Mouse (Mus musculus) forebrain, embryonic 13.5 days (tissue): ENCODE measurements around the gene Krt18. TPM values are rescaled to one million over a fixed set of nuclear protein-coding genes. Genes with fewer than 3 reads are reported as not detected.
"Not testable (repeated sequence)": the region's sequence is repeated elsewhere in the genome, so short reads cannot be mapped to it uniquely, and the experiment has no call there.

Experiments used
- ATAC-seq: fragments of 200-750 bp; cut with Nextera tagmentation; 2 replicates; pipeline ENCODE4 v1.8.0; 2017
- H3K27ac ChIP-seq: fragments of 300-500 bp; sonication (generic); 2 replicates; pipeline ENCODE4 v1.5.1; 2015; ENCODE audit warnings: inconsistent platforms, mild to moderate bottlenecking, moderate library complexity
- H3K27me3 ChIP-seq: fragments of 300-500 bp; sonication (generic); 2 replicates; pipeline ENCODE4 v1.6.1; 2015; ENCODE audit warnings: mild to moderate bottlenecking, inconsistent platforms
- H3K36me3 ChIP-seq: fragments of 300-500 bp; sonication (generic); 2 replicates; pipeline ENCODE4 v1.6.1; 2015; ENCODE audit warnings: mild to moderate bottlenecking, inconsistent platforms; ENCODE audit not compliant: poor library complexity, severe bottlenecking
- H3K4me1 ChIP-seq: fragments of 300-500 bp; sonication (generic); 2 replicates; pipeline ENCODE4 v1.6.1; 2015; ENCODE audit warnings: inconsistent platforms
- H3K4me2 ChIP-seq: fragments of 300-500 bp; sonication (generic); 2 replicates; pipeline ENCODE4 v1.6.1; 2015; ENCODE audit warnings: inconsistent platforms, mild to moderate bottlenecking, moderate library complexity
- H3K4me3 ChIP-seq: fragments of 300-500 bp; sonication (generic); 2 replicates; pipeline ENCODE4 v1.5.1; 2015; ENCODE audit warnings: mild to moderate bottlenecking, inconsistent platforms
- H3K9ac ChIP-seq: fragments of 300-500 bp; sonication (generic); 2 replicates; pipeline ENCODE4 v1.6.1; 2015; ENCODE audit warnings: mild to moderate bottlenecking, inconsistent platforms
- H3K9me3 ChIP-seq: fragments of 300-500 bp; sonication (generic); replicated peaks from 2 replicates; pipeline ENCODE4 v1.6.1; 2016; ENCODE audit warnings: inconsistent platforms
- WGBS: fragments of 180-500 bp; shearing (Covaris S2); methylation state at CpG from one replicate; pipeline ENCODE4 v1.1.7; 2015; 5-methylcytosine and 5-hydroxymethylcytosine counted together
- polyA plus RNA-seq: library from polyadenylated mRNA; unstranded; fragments of >200 nt; fragmentation: Nextera tagmentation; extraction: Ambion mirVana; gene quantifications from 2 replicates; pipeline ENCODE4 v1.2.1, GENCODE M21; 2015

Gene Krt18
- 2.4 and 6.3 TPM in 2 replicates for polyA plus RNA-seq

- Histone ChIP-seq H3K9me3 (no peaks in the 10 kb centered on the region), H3K4me2 (peak within 1 kb of the TSS; percentile 46), H3K36me3 (no peaks in the 10 kb centered on the region), H3K27ac (no peak within 1 kb of the TSS), H3K9ac (peak within 1 kb of the TSS; percentile 53), H3K27me3 (peaks cover 57% of the 10 kb centered on the region), H3K4me3 (peak within 1 kb of the TSS; percentile 16; the same call in 1 of the 2 replicates), H3K4me1 (peaks cover 18% of the 10 kb centered on the region)
- WGBS: 3% methylated on average over 28 of the region's 28 CpGs
- no peak for ATAC-seq
Observed at GRCm38 (mm10) chr15:102028040-102028439, at the start of gene Krt18. Gene Krt18, plus strand, starts transcription at chr15:102028180.

DNA sequence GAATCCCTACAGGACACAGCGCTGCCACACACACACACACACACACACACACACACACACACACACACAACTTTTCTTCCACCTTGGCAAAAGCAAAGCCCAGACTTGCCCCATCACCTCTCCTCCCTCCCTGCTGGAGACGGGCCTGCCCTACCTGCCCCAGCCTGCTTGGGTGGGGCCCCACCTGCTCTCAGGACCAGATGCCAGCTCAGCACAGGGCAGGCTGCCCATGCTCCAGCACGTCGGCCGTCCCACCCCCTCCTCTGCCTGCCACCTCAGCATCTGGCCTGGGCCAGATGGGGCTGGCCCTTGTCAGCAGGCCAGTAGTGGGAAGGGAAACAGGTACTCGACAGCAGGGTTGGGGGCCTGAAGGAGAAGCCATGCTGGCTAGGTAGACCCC, 47.1 kb upstream of the Krt18 start:
- no peak overlapping the region for H3K27ac ChIP-seq
- no peaks in the 10 kb centered on the region for H3K27me3 ChIP-seq
- no peaks in the 10 kb centered on the region for H3K36me3 ChIP-seq
- 73% methylated on average over 6 of the region's 6 CpGs for WGBS
- peaks cover 17% of the 10 kb centered on the region for H3K4me1 ChIP-seq
- H3K9ac ChIP-seq: no peak overlapping the region
- no peaks in the 10 kb centered on the region for H3K9me3 ChIP-seq
- no peak for ATAC-seq
- H3K4me3 ChIP-seq: no peak overlapping the region
- H3K4me2 ChIP-seq: no peak overlapping the region

GRCm38 (mm10) chr15:101983315-101983948, 44.5 kb upstream of the Krt18 start:
- H3K9ac ChIP-seq: no peak overlapping the region
- H3K4me3 ChIP-seq: 0 out of 2 replicates have a peak overlapping the region, but pooled peaks have one; percentile 22

GRCm38 (mm10) chr15:101983949-101984601, 43.9 kb upstream of the Krt18 start:
- H3K27me3 ChIP-seq: 0 out of 2 replicates have a peak, but pooled peaks cover 2% of the 10 kb centered on the region
- peak; percentile 97 for ATAC-seq
- no peaks in the 10 kb centered on the region for H3K36me3 ChIP-seq
- H3K9me3 ChIP-seq: no peaks in the 10 kb centered on the region
- H3K9ac ChIP-seq: 0 out of 2 replicates have a peak overlapping the region, but pooled peaks have one; percentile 50
- H3K27ac ChIP-seq: peak overlapping the region; percentile 55
- WGBS: under 1% methylated on average over 15 of the region's 15 CpGs
- peak overlapping the region; percentile 54 for H3K4me2 ChIP-seq
- 0 out of 2 replicates have a peak, but pooled peaks cover 4% of the 10 kb centered on the region for H3K4me1 ChIP-seq
- peak overlapping the region; percentile 22 for H3K4me3 ChIP-seq

More at GRCm38 (mm10) chr15:101983315-101983948, 44.5 kb upstream of the Krt18 start:
- ATAC-seq: no peak
- peak overlapping the region; percentile 54 for H3K4me2 ChIP-seq
- no peaks in the 10 kb centered on the region for H3K9me3 ChIP-seq
- H3K36me3 ChIP-seq: no peaks in the 10 kb centered on the region
- H3K4me1 ChIP-seq: 0 out of 2 replicates have a peak, but pooled peaks cover 4% of the 10 kb centered on the region
- H3K27me3 ChIP-seq: no peaks in the 10 kb centered on the region
- 83% methylated on average over 13 of the region's 13 CpGs for WGBS
- H3K27ac ChIP-seq: peak overlapping the region; percentile 55

DNA sequence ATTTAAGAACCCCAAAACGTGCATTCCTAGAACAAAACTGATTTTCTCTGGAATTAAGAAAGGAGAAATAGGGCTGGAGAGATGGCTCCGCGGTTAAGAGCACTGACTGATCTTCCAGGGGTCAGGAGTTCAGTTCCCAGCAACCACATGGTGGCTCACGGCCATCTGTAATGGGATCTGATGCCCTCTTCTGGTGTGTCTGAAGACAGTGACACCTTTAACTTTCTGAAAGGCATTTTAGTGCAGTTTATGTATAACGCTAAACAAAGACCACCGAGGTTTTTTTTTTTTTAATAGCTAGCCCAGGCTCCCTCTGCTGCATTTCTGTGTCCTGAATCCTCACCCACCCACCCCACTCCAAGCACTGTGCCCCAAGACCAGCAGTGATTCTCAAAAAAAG, 43.2 kb upstream of the Krt18 start:
- H3K4me3 ChIP-seq: no peak overlapping the region
- WGBS: 19% methylated on average over 6 of the region's 6 CpGs
- H3K27ac ChIP-seq: no peak overlapping the region
- no peaks in the 10 kb centered on the region for H3K9me3 ChIP-seq
- 0 out of 2 replicates have a peak, but pooled peaks cover 4% of the 10 kb centered on the region for H3K4me1 ChIP-seq
- H3K27me3 ChIP-seq: 0 out of 2 replicates have a peak, but pooled peaks cover 2% of the 10 kb centered on the region
- H3K36me3 ChIP-seq: no peaks in the 10 kb centered on the region
- ATAC-seq: no peak
- H3K9ac ChIP-seq: peak overlapping the region; percentile 50; the same call in 1 of the 2 replicates
- H3K4me2 ChIP-seq: no peak overlapping the region

GRCm38 (mm10) chr15:101988119-101988518, 39.9 kb upstream of the Krt18 start:
- peak; percentile 50 for ATAC-seq
- H3K9ac ChIP-seq: no peak overlapping the region
- H3K36me3 ChIP-seq: no peaks in the 10 kb centered on the region
- no peak overlapping the region for H3K4me3 ChIP-seq
- H3K9me3 ChIP-seq: no peaks in the 10 kb centered on the region
- no peak overlapping the region for H3K27ac ChIP-seq
- 1% methylated on average over 10 of the region's 10 CpGs for WGBS
- peaks cover 7% of the 10 kb centered on the region; the same call in 1 of the 2 replicates for H3K27me3 ChIP-seq
- 0 out of 2 replicates have a peak, but pooled peaks cover 4% of the 10 kb centered on the region for H3K4me1 ChIP-seq
- no peak overlapping the region for H3K4me2 ChIP-seq

DNA sequence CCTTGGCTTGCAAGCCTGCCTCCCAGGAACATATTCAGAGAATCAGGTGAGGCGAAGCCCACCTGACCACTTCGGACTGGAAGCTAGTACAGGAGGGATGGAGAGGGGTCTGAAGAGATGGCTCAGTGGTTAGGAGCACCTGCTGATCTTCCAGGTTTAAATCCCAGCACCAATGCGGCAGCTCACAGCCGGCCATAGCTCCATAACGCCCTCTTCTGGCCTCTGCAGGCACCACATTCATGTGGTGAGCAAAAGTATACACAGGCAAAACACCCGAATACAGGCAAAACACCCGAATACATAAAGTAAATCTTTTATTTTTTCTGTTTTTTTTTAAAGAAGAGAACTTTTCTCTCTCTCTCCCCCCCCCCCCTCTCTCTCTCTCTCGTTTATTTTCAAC, 39.3 kb upstream of the Krt18 start:
- Histone ChIP-seq H3K4me3 (no peak overlapping the region), H3K27me3 (peaks cover 8% of the 10 kb centered on the region; the same call in 1 of the 2 replicates), H3K9me3 (no peaks in the 10 kb centered on the region), H3K9ac (no peak overlapping the region), H3K4me1 (0 out of 2 replicates have a peak, but pooled peaks cover 4% of the 10 kb centered on the region), H3K4me2 (no peak overlapping the region), H3K27ac (no peak overlapping the region), H3K36me3 (no peaks in the 10 kb centered on the region)
- no peak for ATAC-seq
- WGBS: 65% methylated on average over 8 of the region's 8 CpGs

DNA sequence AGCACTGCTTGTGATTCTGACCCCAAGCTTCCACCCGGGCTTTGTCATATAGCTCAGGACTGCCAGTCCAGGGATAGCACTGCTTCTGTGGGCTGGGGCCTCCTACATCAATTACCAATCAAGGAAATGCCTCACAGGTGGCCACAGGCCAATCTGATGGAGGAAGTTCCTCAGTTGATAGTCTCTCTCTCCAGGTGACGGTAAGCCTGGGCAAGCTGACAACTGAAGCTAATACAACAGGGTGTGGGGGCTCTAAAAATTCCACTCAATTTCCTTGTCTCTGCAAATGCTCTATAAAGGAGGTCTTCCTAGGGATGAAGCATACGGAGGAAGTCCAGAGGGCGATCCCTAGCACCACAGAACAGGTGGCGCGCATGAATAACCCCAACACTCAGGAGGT, 37.0 kb upstream of the Krt18 start:
- ATAC-seq: no peak
- Histone ChIP-seq H3K27me3 (peaks cover 8% of the 10 kb centered on the region; the same call in 1 of the 2 replicates), H3K36me3 (no peaks in the 10 kb centered on the region), H3K9ac (no peak overlapping the region), H3K9me3 (0 out of 2 replicates have a peak, but pooled peaks cover 6% of the 10 kb centered on the region), H3K27ac (no peak overlapping the region), H3K4me2 (no peak overlapping the region), H3K4me3 (no peak overlapping the region), H3K4me1 (no peaks in the 10 kb centered on the region)
- 90% methylated on average over 6 of the region's 6 CpGs for WGBS

- no peak overlapping the region for H3K27ac ChIP-seq
- H3K9me3 ChIP-seq: 0 out of 2 replicates have a peak, but pooled peaks cover 6% of the 10 kb centered on the region
- WGBS: 88% methylated on average over 6 of the region's 6 CpGs
- no peaks in the 10 kb centered on the region for H3K4me1 ChIP-seq
- no peak for ATAC-seq
- no peak overlapping the region for H3K4me2 ChIP-seq
- no peak overlapping the region for H3K4me3 ChIP-seq
- peaks cover 5% of the 10 kb centered on the region; the same call in 1 of the 2 replicates for H3K27me3 ChIP-seq
- no peaks in the 10 kb centered on the region for H3K36me3 ChIP-seq
- H3K9ac ChIP-seq: no peak overlapping the region
Observed at GRCm38 (mm10) chr15:101994365-101994764, 33.6 kb upstream of the Krt18 start.

- H3K27me3 ChIP-seq: peaks cover 11% of the 10 kb centered on the region
- H3K4me2 ChIP-seq: no peak overlapping the region
- WGBS: 81% methylated on average over 4 of the region's 4 CpGs
- no peak overlapping the region for H3K4me3 ChIP-seq
- H3K9ac ChIP-seq: no peak overlapping the region
- no peak for ATAC-seq
- H3K9me3 ChIP-seq: 0 out of 2 replicates have a peak, but pooled peaks cover 6% of the 10 kb centered on the region
- no peaks in the 10 kb centered on the region for H3K4me1 ChIP-seq
- H3K27ac ChIP-seq: no peak overlapping the region
- no peaks in the 10 kb centered on the region for H3K36me3 ChIP-seq
Observed at GRCm38 (mm10) chr15:101995484-101996236, 32.3 kb upstream of the Krt18 start.

DNA sequence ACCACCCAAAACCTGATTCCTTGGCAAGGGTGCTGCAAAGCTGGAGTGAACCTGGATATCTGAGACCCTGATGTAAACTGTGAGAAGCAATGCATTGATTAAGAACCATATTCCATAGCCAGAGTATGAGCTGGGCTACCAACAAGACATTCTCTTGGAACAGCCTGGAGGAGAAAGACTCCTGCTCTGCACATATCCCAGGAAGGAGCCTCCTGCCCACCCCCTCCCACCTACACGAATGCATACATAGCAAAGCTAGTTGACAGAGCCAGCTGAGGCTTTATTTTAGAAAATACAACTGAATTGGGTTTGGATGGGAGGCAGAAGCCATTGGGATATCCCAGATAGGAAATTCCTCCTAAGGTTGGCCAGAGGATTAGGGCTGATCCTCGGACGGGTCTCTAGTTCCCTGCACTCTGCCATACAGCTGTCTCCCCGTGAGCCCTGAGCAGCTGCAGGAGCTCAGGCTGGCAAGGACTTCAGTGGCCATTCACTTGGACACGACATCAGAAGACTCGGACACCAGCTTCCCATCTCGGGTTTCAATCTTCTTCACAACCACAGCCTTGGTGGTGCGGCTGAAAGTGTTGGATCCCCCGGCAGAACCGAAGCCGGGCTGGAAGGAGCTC, 31.4 kb upstream of the Krt18 start:
- peaks cover 17% of the 10 kb centered on the region for H3K27me3 ChIP-seq
- not testable (repeated sequence) for H3K4me1 ChIP-seq, H3K9ac ChIP-seq, ATAC-seq, H3K4me3 ChIP-seq, H3K36me3 ChIP-seq, H3K9me3 ChIP-seq, H3K4me2 ChIP-seq, H3K27ac ChIP-seq
- 85% methylated on average over 11 of the region's 11 CpGs for WGBS
